Mouse (Mus musculus) gastrocnemius, postnatal 4 days (tissue): ENCODE measurements around the gene Kif9. TPM values are rescaled to one million over a fixed set of nuclear protein-coding genes. Genes with fewer than 3 reads are reported as not detected.

Experiments used
- DNase-seq, 2 experiments: peaks; one replicate each; pipeline ENCODE4 v3.0.0; 2021 to 2022; ENCODE audit warnings: low spot score in 2 of 2, mixed read lengths in 2 of 2
- total RNA-seq, 2 experiments: library from RNA; stranded (reverse); gene quantifications; 2 replicates each; pipeline ENCODE4 v1.2.3; 2021

The Kif9 gene
- total RNA-seq, 2 experiments from 2014 or later, result 0.29 to 0.52 TPM

GRCm38 (mm10) chr9:110525737-110526136, 49.0 kb downstream of the Kif9 start:
- DNase-seq, result no peak

GRCm38 (mm10) chr9:110529002-110529737, 52.4 kb downstream of the Kif9 start:
- DNase-seq, result no peak

- no peak for DNase-seq
Measured at GRCm38 (mm10) chr9:110530650-110531049, 53.9 kb downstream of the Kif9 start.

GRCm38 (mm10) chr9:110531151-110531791, 54.5 kb downstream of the Kif9 start:
- DNase-seq, result no peak

- peak; percentile 94 to 96 for DNase-seq
Measured at GRCm38 (mm10) chr9:110531914-110532489, 55.2 kb downstream of the Kif9 start.

- DNase-seq, result peak; percentile 62 to 76
Measured at GRCm38 (mm10) chr9:110532538-110533291, 56.0 kb downstream of the Kif9 start, which contains the start of gene Setd2. Gene Setd2 (plus strand): TSS chr9:110532597.

GRCm38 (mm10) chr9:110533645-110534044, 56.9 kb downstream of the Kif9 start:
- DNase-seq, result no peak

GRCm38 (mm10) chr9:110535114-110535513, 58.4 kb downstream of the Kif9 start:
- no peak for DNase-seq

GRCm38 (mm10) chr9:110536636-110537035, 59.9 kb downstream of the Kif9 start:
- no peak for DNase-seq

GRCm38 (mm10) chr9:110538511-110538910, 61.8 kb downstream of the Kif9 start:
- DNase-seq, result no peak

GRCm38 (mm10) chr9:110541988-110542387, 65.2 kb downstream of the Kif9 start:
- no peak for DNase-seq

- no peak for DNase-seq
Measured at GRCm38 (mm10) chr9:110548261-110548660, 71.5 kb downstream of the Kif9 start.

- DNase-seq, result no peak
Measured at GRCm38 (mm10) chr9:110568309-110568708, 91.6 kb downstream of the Kif9 start.

Other genes with a start within 250 kb of the Kif9 start
- 1 to 10 TPM; 1.5 to 2.2 TPM for gene Cspg5, start 233.2 kb upstream of the Kif9 start, total RNA-seq
- gene Elp6, start 171.8 kb upstream of the Kif9 start, total RNA-seq, result 1 to 10 TPM; 4.8 to 5.5 TPM
- 10 to 100 TPM; 25.1 to 29.4 TPM for gene Scap, start 143.7 kb upstream of the Kif9 start, total RNA-seq
- 10 to 100 TPM; 29.5 to 34.0 TPM for gene Ptpn23, start 68.7 kb upstream of the Kif9 start, total RNA-seq
- gene Ngp, start 57.2 kb upstream of the Kif9 start, total RNA-seq, result 1 to 10 TPM in 1 of 2 experiments, under 1 TPM in 1; 0.98 to 3.5 TPM
- 10 to 100 TPM; 11.7 to 12.6 TPM for gene Klhl18, start 264 bp upstream of the Kif9 start, total RNA-seq
- gene Setd2, start 55.6 kb downstream of the Kif9 start, total RNA-seq, result 10 to 100 TPM; 61.7 to 62.3 TPM
- 1 to 10 TPM; 4.0 to 4.3 TPM for gene Nradd, start 147.5 kb downstream of the Kif9 start, total RNA-seq
- gene Nbeal2, start 177.2 kb downstream of the Kif9 start, total RNA-seq, result 1 to 10 TPM; 3.1 to 3.4 TPM
- gene Ccdc12, start 179.5 kb downstream of the Kif9 start, total RNA-seq, result 10 to 100 TPM; 57.0 to 57.9 TPM